In the genomic region with DNA sequence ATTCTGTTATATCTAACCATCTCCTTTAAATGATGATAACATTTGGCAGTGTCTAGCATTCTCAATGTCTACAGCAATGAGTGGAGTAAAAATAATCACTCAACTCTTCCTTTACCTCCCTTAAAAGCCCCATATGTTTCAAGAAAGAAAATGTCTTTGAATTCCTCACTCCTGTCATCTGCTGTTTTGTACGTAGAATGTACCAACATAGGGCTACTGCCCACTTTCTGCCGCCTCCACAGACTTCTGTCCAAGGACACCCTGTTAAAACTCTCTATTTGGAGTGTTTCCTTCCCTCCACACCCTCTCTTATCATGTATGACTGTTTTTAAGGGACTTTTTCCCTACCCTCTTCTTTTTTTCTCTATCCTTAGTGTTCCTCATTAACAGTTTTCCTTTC, we compare ENCODE assay signal across 17 mouse cellular contexts. TPM values are rescaled to one million over a fixed set of nuclear protein-coding genes. Genes with fewer than 3 reads are reported as not detected.
A peak's percentile ranks its signal among the peaks of the same experiment; 100 is the strongest.
DNase-seq lines count a peak whose midpoint lies in the region; ATAC-seq lines count a peak whose summit lies in the region.
"Had no signal": no experiment of that assay in that cellular context is flagged by ENCODE, and none has a peak within 500 bp of the region (broad histone marks: within the 10 kb centered on the region; RNA-seq: fewer than 3 reads in every experiment).

No protein-coding gene starts in this region.

- ATAC-seq in frontal cortex, adult (ENCODE audit: low TSS enrichment) = peak; percentile 95
- ATAC-seq: CD4-positive, CD25-positive, alpha-beta regulatory T cell, adult 4 months; forebrain, embryonic 13.5 days; forebrain, postnatal 0 days had no signal

- DNase-seq in frontal cortex, postnatal 25 days (ENCODE audit: low spot score in 2 of 2) = no peak
- DNase-seq in layer of hippocampus, adult 9-11 months = peak; percentile 44
- DNase-seq in layer of hippocampus, postnatal 10 days (ENCODE audit: low spot score in 2 of 2) = no peak
- DNase-seq in right cerebral cortex, adult 18-20 months = peak; percentile 59
- no peak for DNase-seq in right cerebral cortex, postnatal 4 days
- DNase-seq in right cerebral cortex, postnatal 36 days (ENCODE audit: low spot score in 2 of 2) = peak; percentile 49 to 68
- DNase-seq in lung, postnatal 36 days = no peak
- DNase-seq: adrenal gland, postnatal 14 days; B cell, adult 2 months; cerebellum, adult 2 months; cerebellum, postnatal 10 days; forebrain, postnatal 0 days; gastrocnemius, postnatal 36 days; heart, postnatal 36 days had no signal

RNA-seq across cellular contexts. Expression of gene Ifrd1, which starts 16.7 kb away (rescaled TPM):
- 100 to 1,000 TPM in 1 of 2 experiments, 10 to 100 TPM in 1; 97.4 to 104 TPM for total RNA-seq in layer of hippocampus, postnatal 10 days (2021)

RNA-seq across cellular contexts. Expression of gene Lsmem1, which starts 32.3 kb away (rescaled TPM):
- total RNA-seq in layer of hippocampus, postnatal 10 days (2021) = under 1 TPM; 0.22 to 0.69 TPM
- total RNA-seq: adrenal gland, postnatal 14 days had no signal

Comparison
In these comparisons a context has a peak if more than half of its experiments do, and no peak if none do; other contexts are left out.
1. DNase-seq: peak in layer of hippocampus, adult 9-11 months (single experiment), right cerebral cortex, adult 18-20 months (single experiment) and right cerebral cortex, postnatal 36 days (2 of 2); none in frontal cortex, postnatal 25 days (0 of 2), layer of hippocampus, postnatal 10 days (0 of 2), right cerebral cortex, postnatal 4 days (single experiment) and lung, postnatal 36 days (single experiment).